Mouse (Mus musculus) thymus, postnatal 25 days (tissue): ENCODE data around the gene Nckap5.

Experiments used
- DNase-seq: peaks from one replicate; pipeline ENCODE4 v3.0.0; 2022

Gene Nckap5

GRCm38 (mm10) chr1:126461527-126462354 is 368.9 kb downstream of the Nckap5 start:
- DNase-seq, result no peak

- DNase-seq, result no peak
These were observed 372.9 kb downstream of the Nckap5 start for GRCm38 (mm10) chr1:126457739-126458138.

GRCm38 (mm10) chr1:126454504-126455173 is 376.0 kb downstream of the Nckap5 start:
- DNase-seq, result no peak

- DNase-seq, result no peak
These were observed 379.1 kb downstream of the Nckap5 start for GRCm38 (mm10) chr1:126451472-126451871.

- no peak for DNase-seq
These were observed 381.2 kb downstream of the Nckap5 start for GRCm38 (mm10) chr1:126449424-126449823.

GRCm38 (mm10) chr1:126443890-126444289 is 386.7 kb downstream of the Nckap5 start:
- no peak for DNase-seq

- no peak for DNase-seq
These were observed 387.9 kb downstream of the Nckap5 start for GRCm38 (mm10) chr1:126442723-126443122.

GRCm38 (mm10) chr1:126438000-126438572 is 392.5 kb downstream of the Nckap5 start:
- DNase-seq, result no peak

GRCm38 (mm10) chr1:126436937-126437667 is 393.5 kb downstream of the Nckap5 start:
- DNase-seq, result no peak

- DNase-seq, result no peak
These were observed 398.3 kb downstream of the Nckap5 start for GRCm38 (mm10) chr1:126432285-126432684.

GRCm38 (mm10) chr1:126431594-126431993 is 399.0 kb downstream of the Nckap5 start:
- DNase-seq, result no peak

- no peak for DNase-seq
These were observed 419.2 kb downstream of the Nckap5 start for GRCm38 (mm10) chr1:126411426-126411825.

GRCm38 (mm10) chr1:126407886-126408285 is 422.7 kb downstream of the Nckap5 start:
- peak; percentile 40 for DNase-seq

GRCm38 (mm10) chr1:126405543-126405942 is 425.1 kb downstream of the Nckap5 start:
- no peak for DNase-seq

- no peak for DNase-seq
These were observed 426.6 kb downstream of the Nckap5 start for GRCm38 (mm10) chr1:126403970-126404369.

- no peak for DNase-seq
These were observed 439.4 kb downstream of the Nckap5 start for GRCm38 (mm10) chr1:126391204-126391603.

- DNase-seq, result no peak
These were observed 453.1 kb downstream of the Nckap5 start for GRCm38 (mm10) chr1:126377339-126377980.

- DNase-seq, result no peak
These were observed 463.9 kb downstream of the Nckap5 start for GRCm38 (mm10) chr1:126366736-126367135.

- DNase-seq, result no peak
These were observed 466.0 kb downstream of the Nckap5 start for GRCm38 (mm10) chr1:126364556-126364955.

- no peak for DNase-seq
These were observed 469.9 kb downstream of the Nckap5 start for GRCm38 (mm10) chr1:126360531-126361220.

GRCm38 (mm10) chr1:126360111-126360510 is 470.5 kb downstream of the Nckap5 start:
- no peak for DNase-seq

- no peak for DNase-seq
These were observed 488.8 kb downstream of the Nckap5 start for GRCm38 (mm10) chr1:126341806-126342205.
